Comparison of ENCODE assay signal across 9 mouse cellular contexts in the genomic region with DNA sequence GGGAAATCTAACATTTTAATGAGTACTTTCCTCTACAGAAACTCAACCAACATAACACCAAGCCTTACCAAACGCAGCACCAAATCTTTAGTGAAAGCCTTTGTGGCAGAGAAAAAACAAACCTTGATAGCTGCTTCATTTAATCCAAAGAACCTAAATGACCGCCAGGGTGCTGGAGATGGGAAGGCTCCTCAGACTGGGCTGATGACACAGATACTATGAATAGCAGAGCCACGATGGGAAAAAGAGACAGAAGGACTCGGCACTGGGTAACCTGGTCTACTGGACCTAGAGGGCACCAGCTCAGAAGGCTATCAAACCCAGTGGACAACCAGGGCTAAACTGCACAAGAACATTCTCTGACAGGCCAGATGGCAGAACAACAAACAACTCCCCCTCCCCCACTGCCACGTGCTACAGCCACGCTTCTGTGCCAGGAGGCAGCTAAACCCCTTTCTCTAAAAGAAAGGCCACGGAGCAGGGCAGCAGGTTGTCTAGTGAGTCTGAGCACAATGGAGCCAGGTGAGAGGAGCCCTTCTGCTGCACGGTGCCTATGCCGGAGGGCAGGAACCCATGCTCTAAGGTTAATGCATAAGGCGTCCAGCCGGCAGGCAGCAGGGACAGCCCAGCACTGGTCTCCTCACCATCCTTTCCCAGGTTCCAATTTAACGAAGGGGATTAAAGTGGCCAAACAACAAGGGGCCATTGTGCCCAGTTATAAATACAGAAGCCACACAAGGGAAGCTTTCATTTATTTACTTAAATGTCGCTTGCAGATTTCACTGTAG. TPM values are rescaled to one million over a fixed set of nuclear protein-coding genes. Genes with fewer than 3 reads are reported as not detected.
DNase-seq lines count a peak whose midpoint lies in the region; ATAC-seq and TF ChIP-seq lines count a peak whose summit lies in the region.
"Had no signal": no experiment of that assay in that cellular context is flagged by ENCODE, and none has a peak within 500 bp of the region (broad histone marks: within the 10 kb centered on the region; RNA-seq: fewer than 3 reads in every experiment).

No protein-coding gene starts in this region.

- 0 out of 2 replicates have a peak overlapping the region, but pooled peaks have one; percentile 4 for H3K4me3 ChIP-seq in heart, adult 2 months
- H3K4me3 ChIP-seq in heart, embryonic 10.5 days, result peak overlapping the region; percentile 31; the same call in 1 of the 2 replicates
- H3K4me3 ChIP-seq: myocyte had no signal

- intact Hi-C loops in heart, adult 2 months (cut with DNase I), result loop anchor here (2.0 kb wide), 1 partner anchor 13 kb away; no protein-coding TSS in a partner anchor
- intact Hi-C loops in heart, postnatal 25 days (cut with DNase I), result loop anchor here (2.0 kb wide), 1 partner anchor 15 kb away; no protein-coding TSS in a partner anchor

- no peaks in the 10 kb centered on the region for H3K9me3 ChIP-seq in heart, embryonic 10.5 days

- H3K36me3 ChIP-seq in heart, adult 2 months (ENCODE audit: control insufficient read depth, insufficient read depth, low read length), result peaks cover 38% of the 10 kb centered on the region
- no peaks in the 10 kb centered on the region for H3K36me3 ChIP-seq in heart, embryonic 10.5 days

- peak; percentile 53 to 61 for DNase-seq in heart, adult 2 months
- DNase-seq in heart, postnatal 25 days (ENCODE audit: low spot score), result no peak
- DNase-seq in cerebellum, postnatal 25 days, result peak; percentile 90 to 92
- DNase-seq in heart, embryonic 10.5 days (ENCODE audit: low spot score), result no peak
- DNase-seq in kidney, postnatal 10 days, result peak; percentile 72
- peak; percentile 76 for DNase-seq in lung, postnatal 10 days
- DNase-seq in right cerebral cortex, postnatal 25 days, result peak; percentile 65

- TF ChIP-seq CTCF in heart, adult 2 months (IDR thresholded peaks at IDR 0.05), result peak; percentile 45

- peak overlapping the region; percentile 71 for H3K27ac ChIP-seq in heart, adult 2 months
- peak overlapping the region; percentile 80 for H3K27ac ChIP-seq in heart, embryonic 10.5 days

- H3K79me2 ChIP-seq in heart, adult 2 months (replicated peaks; ENCODE audit: control insufficient read depth, insufficient read depth, low read length), result peaks cover 10% of the 10 kb centered on the region

- ATAC-seq in activated CD4-positive, CD25-positive, alpha-beta regulatory T cell, adult 4 months, result no peak

- TF ChIP-seq EP300 in heart, adult 2 months (IDR thresholded peaks at IDR 0.05; ENCODE audit: insufficient read depth, low read depth, low read length), result no peak

- 21% methylated on average over 13 of the region's 13 CpGs for WGBS in heart, adult 2 months
- 42% methylated on average over 13 of the region's 13 CpGs for WGBS in heart, embryonic 10.5 days

- TF ChIP-seq POLR2A in heart, adult 2 months (IDR thresholded peaks at IDR 0.05; ENCODE audit: insufficient read depth, low read depth, low read length), result no peak

- no peak overlapping the region for H3K9ac ChIP-seq in heart, adult 2 months (ENCODE audit: low read depth, low read length)

- H3K27me3 ChIP-seq in heart, adult 2 months (ENCODE audit: control insufficient read depth, insufficient read depth, low read length), result no peaks in the 10 kb centered on the region
- no peaks in the 10 kb centered on the region for H3K27me3 ChIP-seq in heart, embryonic 10.5 days (ENCODE audit: insufficient read depth, poor library complexity, severe bottlenecking)

- peaks cover 64% of the 10 kb centered on the region for H3K4me1 ChIP-seq in heart, adult 2 months (ENCODE audit: control insufficient read depth, insufficient read depth, low read length)
- peaks cover 97% of the 10 kb centered on the region for H3K4me1 ChIP-seq in heart, embryonic 10.5 days

RNA-seq across cellular contexts. Expression of gene Cyth1, which starts 50.7 kb away (rescaled TPM):
- 10 to 100 TPM; 54.1 to 56.0 TPM for total RNA-seq in heart, adult 2 months (2021)
- polyA plus RNA-seq in heart, adult 2 months (2012; rRNA removed), result 30.7 and 39.6 TPM in 2 replicates
- total RNA-seq in heart, postnatal 25 days (2021), result 10 to 100 TPM; 48.9 to 53.8 TPM
- polyA plus RNA-seq in heart, embryonic 10.5 days (2016; fragmentation: Nextera tagmentation; extraction: Ambion mirVana), result 15.5 and 15.6 TPM in 2 replicates
- 10 to 100 TPM; 50.1 to 73.2 TPM for polyA plus RNA-seq in activated CD4-positive, CD25-positive, alpha-beta regulatory T cell, adult 4 months (2017; shearing (Covaris generic))

Comparison
In these comparisons a context has a peak if more than half of its experiments do, and no peak if none do; other contexts are left out.
1. DNase-seq: peak in heart, adult 2 months (2 of 2), cerebellum, postnatal 25 days (2 of 2), kidney, postnatal 10 days (single experiment), lung, postnatal 10 days (single experiment) and right cerebral cortex, postnatal 25 days (single experiment); none in heart, postnatal 25 days (single experiment) and heart, embryonic 10.5 days (single experiment).